Mouse (Mus musculus): ENCODE measurements at regions not wholly inside any gene's neighbourhood (a gene's known extent, or its start where the extent isn't known, plus 50 kb on each side); places are given as distances from the start of the nearest gene placed in this dataset.
"Not testable (repeated sequence)": the region's sequence is repeated elsewhere in the genome, so short reads cannot be mapped to it uniquely, and the experiment has no call there.

GRCm38 (mm10) chr8:12451857-12452256 is 56.8 kb downstream of the Sox1 start:
- DNase-seq: no peak

- not testable (repeated sequence) for DNase-seq
Measured at GRCm38 (mm10) chr8:12455376-12455775, 60.3 kb downstream of the Sox1 start.

GRCm38 (mm10) chr8:12456326-12456725 is 61.2 kb downstream of the Sox1 start:
- DNase-seq: no peak

DNA sequence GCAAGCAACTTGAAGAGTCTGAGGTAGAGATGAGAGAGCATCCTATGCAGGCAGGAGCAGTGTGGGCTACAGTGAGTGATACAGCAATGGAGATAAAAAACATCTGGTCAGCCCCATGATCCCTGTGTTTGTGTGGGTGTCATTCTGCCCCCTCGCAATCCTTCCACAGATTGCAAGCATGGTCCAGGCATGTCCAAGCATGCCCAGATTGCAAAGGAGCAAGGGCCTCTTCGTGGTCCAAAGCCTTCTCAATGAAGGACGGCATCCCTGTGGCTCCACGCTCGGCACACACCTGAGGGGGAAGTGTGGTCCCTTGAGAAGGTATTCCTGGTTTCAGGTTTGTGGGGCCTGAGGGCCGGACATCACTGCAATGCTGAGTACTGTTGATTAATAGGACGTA is 61.9 kb downstream of the Sox1 start:
- DNase-seq: no peak

GRCm38 (mm10) chr8:12466845-12467244 is 71.8 kb downstream of the Sox1 start:
- DNase-seq: no peak

GRCm38 (mm10) chr8:12467386-12468326 is 72.6 kb downstream of the Sox1 start:
- no peak for DNase-seq

DNA sequence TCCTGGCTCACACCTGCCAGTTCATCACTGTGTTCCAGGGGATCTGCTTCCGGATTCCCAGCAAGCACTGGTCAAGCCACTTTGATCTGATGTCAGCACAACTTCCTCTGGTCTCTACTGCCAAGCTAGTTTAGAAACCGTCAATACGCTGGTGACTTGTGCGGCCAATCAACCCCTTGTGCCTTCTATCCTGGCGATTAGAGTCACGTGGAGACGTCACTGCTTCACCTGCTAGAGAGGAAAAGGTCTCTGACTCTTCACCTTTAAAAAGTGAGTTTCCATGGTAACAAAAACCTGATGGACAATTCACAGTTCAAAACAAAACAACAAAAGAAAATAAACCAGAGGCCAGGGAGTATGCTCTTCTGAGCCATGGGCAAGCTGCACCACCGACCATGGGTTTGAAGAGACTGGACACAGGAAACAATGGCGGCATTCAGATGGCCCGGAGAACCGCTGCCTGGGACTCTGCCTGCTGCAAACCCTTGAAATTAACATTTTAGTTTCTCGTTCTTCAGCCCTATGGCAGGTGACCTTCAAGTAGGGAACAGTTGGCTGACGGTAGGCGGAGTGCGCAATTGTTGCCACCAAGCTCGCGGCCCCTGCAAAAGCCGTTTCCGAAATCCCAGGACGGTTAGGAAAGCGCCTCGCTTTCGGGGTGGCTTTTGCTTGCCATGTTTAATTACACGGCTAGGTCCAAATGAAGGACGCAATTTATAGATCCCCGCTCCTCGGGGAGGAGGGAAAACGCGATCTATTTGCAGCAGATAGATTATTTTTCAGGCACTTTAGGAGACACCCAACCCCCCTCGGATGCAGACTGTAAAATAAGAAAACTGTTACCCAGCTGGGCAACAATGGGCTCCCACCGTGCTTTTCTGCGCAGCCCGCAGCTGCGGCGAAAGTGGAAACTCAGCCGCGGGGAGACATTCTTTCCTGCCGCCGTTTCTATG is 82.6 kb downstream of the Sox1 start:
- DNase-seq: no peak

GRCm38 (mm10) chr8:12481918-12482317 is 86.8 kb downstream of the Sox1 start:
- no peak for DNase-seq

DNA sequence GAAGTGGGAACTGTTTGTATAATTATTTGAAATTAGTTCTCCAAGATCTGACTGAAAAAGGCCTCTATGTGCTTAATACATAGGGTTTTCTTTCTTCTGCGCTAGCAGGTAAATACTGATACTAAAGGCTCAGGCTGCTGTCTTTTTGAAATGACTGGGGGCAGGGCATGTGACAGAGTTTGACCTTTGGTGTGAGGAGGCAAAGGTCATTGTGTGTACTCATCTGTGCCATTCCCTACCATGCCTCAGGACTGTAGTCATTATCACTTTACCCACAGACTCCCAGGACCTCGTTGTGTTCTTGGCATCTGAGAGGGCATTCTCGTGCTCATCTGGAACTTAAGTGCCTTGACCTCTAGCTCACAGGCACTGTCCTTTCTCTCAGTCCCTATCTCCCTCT is 88.5 kb downstream of the Sox1 start:
- DNase-seq: peak; percentile 29

DNA sequence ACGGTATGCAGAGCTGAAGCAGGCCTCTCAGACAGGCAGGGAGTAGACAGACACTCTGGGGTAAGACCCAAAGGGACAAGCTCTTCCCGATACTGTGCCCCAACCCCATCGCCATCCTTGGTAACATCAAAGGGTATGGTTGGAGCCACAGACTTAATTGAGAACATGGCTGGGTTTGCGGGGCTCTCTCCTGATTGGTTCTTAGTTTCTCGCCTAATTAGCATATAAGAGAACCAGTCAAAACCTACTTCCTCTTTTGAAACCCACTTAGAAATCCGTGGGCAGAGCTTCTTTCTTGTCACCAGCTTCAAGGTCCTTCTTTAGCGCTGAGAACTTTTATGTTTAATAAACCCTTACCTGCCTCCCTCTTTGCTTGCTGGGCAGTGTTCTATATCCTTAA is 87.5 kb upstream of the Spaca7 start:
- no peak for DNase-seq

DNA sequence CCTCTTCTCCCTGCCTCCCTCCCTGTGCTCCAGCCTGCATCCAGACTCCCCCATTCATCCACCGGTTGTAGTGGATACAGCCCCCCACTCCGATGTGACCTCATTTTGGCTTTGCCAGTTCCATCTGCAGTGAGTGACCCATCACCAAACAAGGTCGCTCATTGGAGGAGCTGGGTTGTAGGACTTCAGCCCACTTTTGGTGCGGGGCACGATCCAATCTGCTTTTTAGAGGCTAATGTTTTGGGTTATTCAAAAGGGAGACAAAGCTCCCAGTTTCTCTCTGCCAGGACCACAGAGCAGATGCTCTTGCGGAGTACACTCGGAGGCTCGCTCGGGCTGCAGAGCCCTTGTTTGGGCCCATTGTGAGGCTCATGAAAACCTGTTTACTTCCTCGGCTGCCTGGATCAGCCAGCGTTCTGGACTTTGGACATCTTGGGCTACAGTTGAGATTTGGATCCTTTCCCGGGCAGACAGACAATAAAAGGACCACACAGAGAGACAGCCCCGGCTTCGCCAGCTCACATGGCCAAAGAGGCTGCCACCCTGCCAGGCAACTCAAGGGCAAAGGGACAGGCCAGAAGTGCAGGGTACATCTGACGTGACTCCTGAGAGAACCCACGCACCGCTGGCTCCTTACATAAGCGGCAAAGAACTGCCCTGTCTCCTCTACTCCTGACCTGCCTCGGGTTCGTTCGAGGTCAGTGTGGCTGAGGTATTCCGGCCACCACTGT is 86.3 kb upstream of the Spaca7 start:
- peak; percentile 97 for DNase-seq

- no peak for DNase-seq
Measured at GRCm38 (mm10) chr8:12487201-12487600, 85.6 kb upstream of the Spaca7 start.

DNA sequence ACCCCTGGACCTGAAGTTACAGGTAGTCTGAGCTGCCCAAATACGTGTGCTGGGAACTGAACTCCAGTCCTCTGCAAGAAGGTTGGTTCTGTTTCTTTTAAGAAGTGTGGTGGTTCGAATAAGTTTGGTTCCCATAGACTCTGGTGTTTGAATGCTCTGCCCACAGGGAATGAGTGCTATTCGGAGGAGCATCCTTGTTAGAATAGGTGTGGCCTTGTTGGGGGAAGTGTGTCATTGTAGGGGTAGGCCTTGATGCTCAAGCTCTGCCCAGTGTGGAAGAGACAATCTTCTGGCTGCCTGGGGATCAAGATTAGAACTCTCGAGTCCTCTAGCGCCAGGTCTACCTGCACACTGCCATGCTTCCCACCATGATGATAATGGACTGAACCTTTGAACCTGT is 83.6 kb upstream of the Spaca7 start:
- DNase-seq: no peak

DNA sequence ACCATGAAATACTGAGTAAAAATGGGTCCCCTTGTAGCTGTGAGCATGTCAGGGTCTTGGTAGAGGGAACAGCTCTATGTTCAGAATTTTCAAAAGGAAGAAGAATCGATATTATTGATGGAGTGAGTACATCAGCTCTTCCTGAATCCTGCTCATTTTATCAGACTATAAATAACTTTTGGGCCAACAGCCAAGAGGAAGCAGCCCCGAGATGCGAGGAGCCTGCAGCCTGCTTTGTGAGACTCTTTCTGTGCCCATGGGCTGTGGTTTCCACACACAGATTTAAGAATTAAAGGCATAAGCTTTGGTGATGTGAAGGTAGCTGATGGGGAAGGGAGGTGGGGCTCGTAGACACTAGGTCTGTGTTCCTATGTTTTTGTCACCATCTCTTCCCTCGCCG is 81.4 kb upstream of the Spaca7 start:
- DNase-seq: no peak

GRCm38 (mm10) chr8:12492461-12492860 is 80.4 kb upstream of the Spaca7 start:
- DNase-seq: peak; percentile 86

DNA sequence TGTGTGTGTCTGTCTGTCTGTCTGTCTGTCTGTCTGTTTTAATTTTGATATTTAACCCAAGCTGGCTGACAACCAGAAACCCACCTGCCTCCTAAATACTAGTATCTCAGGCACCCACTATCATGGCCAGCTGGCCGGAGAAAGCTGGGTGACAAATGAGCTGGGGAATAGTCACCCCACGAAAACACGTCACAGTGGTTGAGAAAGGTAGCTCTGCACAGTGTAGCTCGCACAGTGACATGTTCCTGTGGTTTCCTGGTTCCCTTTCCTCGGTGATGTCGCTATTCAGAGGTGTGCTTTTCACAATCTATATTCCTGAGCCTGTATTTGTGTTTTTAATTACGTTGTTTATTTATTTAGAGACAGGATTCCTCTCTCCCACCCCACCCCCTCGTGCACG is 78.3 kb upstream of the Spaca7 start:
- no peak for DNase-seq

DNA sequence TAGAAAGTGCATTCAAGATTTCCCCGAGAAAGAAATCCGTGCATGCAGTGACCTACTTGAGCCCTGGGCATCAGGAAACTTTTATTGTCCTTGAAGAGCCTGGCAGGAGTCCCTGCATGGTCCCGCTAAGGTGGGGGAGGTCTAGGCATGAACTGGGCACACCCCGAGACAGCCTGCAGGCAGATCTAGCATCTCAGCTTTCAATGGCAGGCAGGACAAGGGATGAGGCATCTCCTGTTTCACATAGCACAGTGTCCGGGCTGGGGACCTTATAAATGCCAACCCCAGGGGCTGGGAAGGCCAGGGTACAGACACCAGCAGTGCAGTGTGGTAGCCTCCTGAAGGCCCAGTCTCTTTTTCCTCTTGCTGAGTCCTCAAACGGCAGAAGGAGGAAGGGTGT is 75.4 kb upstream of the Spaca7 start:
- DNase-seq: no peak

- DNase-seq: peak; percentile 41
Measured at GRCm38 (mm10) chr8:12499658-12500057, 73.2 kb upstream of the Spaca7 start.

DNA sequence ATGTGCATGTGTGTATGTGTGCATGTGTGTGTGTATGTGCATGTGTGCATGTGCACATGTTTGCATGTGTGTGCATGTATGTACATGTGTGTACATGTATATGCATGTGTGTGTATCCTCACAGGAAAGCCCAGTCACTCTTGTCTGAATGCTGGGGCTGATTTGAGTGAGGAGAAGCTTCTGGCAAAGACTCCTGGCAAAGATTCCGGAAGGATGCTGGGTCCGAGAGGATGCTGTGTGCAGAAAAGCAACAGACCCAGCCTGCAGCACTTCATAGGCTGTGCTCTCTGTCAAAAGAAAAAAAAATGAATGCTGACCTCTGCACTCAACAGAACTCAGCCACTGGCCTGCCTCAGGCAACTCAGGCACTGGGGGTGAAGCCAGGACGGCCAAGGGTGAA is 72.5 kb upstream of the Spaca7 start:
- no peak for DNase-seq

GRCm38 (mm10) chr8:12501824-12502223 is 71.0 kb upstream of the Spaca7 start:
- DNase-seq: no peak

DNA sequence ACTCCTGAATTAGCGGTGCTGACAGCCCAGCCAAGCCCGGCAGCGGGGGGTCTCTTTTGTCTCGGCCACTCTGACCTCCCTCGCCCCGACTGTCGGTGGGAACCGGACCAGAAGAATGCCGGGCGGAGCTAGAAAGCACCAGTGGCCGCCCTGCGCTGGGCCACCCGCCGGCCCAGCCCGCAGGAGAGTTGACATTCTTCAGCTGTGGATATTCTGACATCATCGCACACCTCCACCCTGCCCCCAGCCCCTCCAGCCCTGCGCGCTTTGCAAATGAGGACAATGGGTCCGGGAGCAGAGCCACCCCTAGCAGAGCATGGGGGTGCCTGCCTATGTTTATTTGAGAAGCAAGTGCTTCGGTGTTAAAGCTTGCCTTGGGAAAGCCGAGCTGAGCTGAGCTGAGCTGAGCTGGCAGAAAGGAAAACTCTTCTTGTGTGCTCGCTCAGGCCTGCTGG is 70.5 kb upstream of the Spaca7 start:
- DNase-seq: peak; percentile 11

- no peak for DNase-seq
Measured at GRCm38 (mm10) chr8:12502856-12503255, 70.0 kb upstream of the Spaca7 start.

GRCm38 (mm10) chr8:12503344-12503743 is 69.5 kb upstream of the Spaca7 start:
- no peak for DNase-seq

Measured in kidney, adult 11 months (tissue).